Mouse (Mus musculus) embryonic facial prominence, embryonic 10.5 days (tissue): ENCODE results near the gene Psmd1. TPM values are rescaled to one million over a fixed set of nuclear protein-coding genes. Genes with fewer than 3 reads are reported as not detected.

ENCODE experiments used
- DNase-seq: peaks from one replicate; pipeline ENCODE4 v3.0.0-alpha.2; 2017; ENCODE audit warnings: low spot score
- H3K27ac ChIP-seq: fragments of 300-500 bp; sonication (generic); replicated peaks from 2 replicates; pipeline ENCODE4 v1.5.1; 2016; ENCODE audit warnings: mild to moderate bottlenecking
- H3K27me3 ChIP-seq: fragments of 300-500 bp; sonication (generic); replicated peaks from 2 replicates; pipeline ENCODE4 v1.6.1; 2016; ENCODE audit warnings: low read depth, mild to moderate bottlenecking; ENCODE audit not compliant: poor library complexity, severe bottlenecking
- H3K36me3 ChIP-seq: fragments of 300-500 bp; sonication (generic); replicated peaks from 2 replicates; pipeline ENCODE4 v1.6.1; 2016; ENCODE audit warnings: mild to moderate bottlenecking, moderate library complexity
- H3K4me1 ChIP-seq: fragments of 300-500 bp; sonication (generic); 2 replicates; pipeline ENCODE4 v1.6.1; 2016
- H3K4me3 ChIP-seq: fragments of 300-500 bp; sonication (generic); 2 replicates; pipeline ENCODE4 v1.5.1; 2016; ENCODE audit warnings: mild to moderate bottlenecking, moderate library complexity
- H3K9me3 ChIP-seq: fragments of 300-500 bp; sonication (generic); 2 replicates; pipeline ENCODE4 v1.6.1; 2016; ENCODE audit warnings: mild to moderate bottlenecking
- WGBS: fragments of 180-500 bp; shearing (Covaris S2); methylation state at CpG from one replicate; pipeline ENCODE4 v1.1.7; 2016; 5-methylcytosine and 5-hydroxymethylcytosine counted together
- polyA plus RNA-seq: library from polyadenylated mRNA; unstranded; fragments of >200 nt; fragmentation: Nextera tagmentation; extraction: Ambion mirVana; gene quantifications from 2 replicates; pipeline ENCODE4 v1.2.1, GENCODE M21; 2016

Psmd1 gene
- polyA plus RNA-seq, 1 experiment from 2014 or later: 228 TPM

GRCm38 (mm10) chr1:86105054-86105453 is 40.9 kb downstream of the Psmd1 start:
- no peak overlapping the region for H3K27ac ChIP-seq
- WGBS: 93% methylated on average over 1 of the region's 1 CpGs
- H3K9me3 ChIP-seq: no peaks in the 10 kb centered on the region
- DNase-seq: no peak
- H3K27me3 ChIP-seq: no peaks in the 10 kb centered on the region
- peaks cover 42% of the 10 kb centered on the region for H3K36me3 ChIP-seq
- no peak overlapping the region for H3K4me3 ChIP-seq
- H3K4me1 ChIP-seq: no peaks in the 10 kb centered on the region

GRCm38 (mm10) chr1:86111779-86112178 is 47.6 kb downstream of the Psmd1 start, which contains the start of gene Htr2b:
Gene Htr2b (minus strand): TSS chr1:86111970.
- Histone ChIP-seq H3K27ac (no peak within 1 kb of the TSS), H3K27me3 (no peaks in the 10 kb centered on the region), H3K4me3 (no peak within 1 kb of the TSS), H3K9me3 (no peaks in the 10 kb centered on the region), H3K4me1 (no peaks in the 10 kb centered on the region), H3K36me3 (peaks cover 27% of the 10 kb centered on the region)
- WGBS: 83% methylated on average over 6 of the region's 6 CpGs
- DNase-seq: no peak

GRCm38 (mm10) chr1:86114141-86114540 is 50.0 kb downstream of the Psmd1 start:
- peaks cover 45% of the 10 kb centered on the region for H3K36me3 ChIP-seq
- no peak for DNase-seq
- no peaks in the 10 kb centered on the region for H3K4me1 ChIP-seq
- 92% methylated on average over 3 of the region's 3 CpGs for WGBS
- no peak overlapping the region for H3K4me3 ChIP-seq
- H3K27ac ChIP-seq: no peak overlapping the region
- no peaks in the 10 kb centered on the region for H3K9me3 ChIP-seq
- no peaks in the 10 kb centered on the region for H3K27me3 ChIP-seq

- DNase-seq: no peak
- WGBS: 96% methylated on average over 4 of the region's 4 CpGs
- H3K27me3 ChIP-seq: no peaks in the 10 kb centered on the region
- H3K36me3 ChIP-seq: peaks cover 91% of the 10 kb centered on the region
- no peaks in the 10 kb centered on the region for H3K4me1 ChIP-seq
- no peak overlapping the region for H3K27ac ChIP-seq
- H3K9me3 ChIP-seq: no peaks in the 10 kb centered on the region
- no peak overlapping the region for H3K4me3 ChIP-seq
Measured at GRCm38 (mm10) chr1:86119549-86119948, 55.4 kb downstream of the Psmd1 start.

GRCm38 (mm10) chr1:86126036-86126435 is 61.8 kb downstream of the Psmd1 start:
- Histone ChIP-seq H3K36me3 (peaks cover 100% of the 10 kb centered on the region), H3K27me3 (no peaks in the 10 kb centered on the region), H3K4me3 (no peak overlapping the region), H3K27ac (no peak overlapping the region), H3K9me3 (no peaks in the 10 kb centered on the region), H3K4me1 (no peaks in the 10 kb centered on the region)
- 95% methylated on average over 2 of the region's 2 CpGs for WGBS
- no peak for DNase-seq

GRCm38 (mm10) chr1:86133337-86133736 is 69.2 kb downstream of the Psmd1 start, which contains the start of gene Gm21972:
Gene Gm21972 (plus strand): TSS chr1:86133637.
- no peak within 1 kb of the TSS for H3K4me3 ChIP-seq
- H3K27me3 ChIP-seq: no peaks in the 10 kb centered on the region
- H3K36me3 ChIP-seq: peaks cover 94% of the 10 kb centered on the region
- H3K27ac ChIP-seq: no peak within 1 kb of the TSS
- 96% methylated on average over 4 of the region's 4 CpGs for WGBS
- H3K4me1 ChIP-seq: no peaks in the 10 kb centered on the region
- H3K9me3 ChIP-seq: no peaks in the 10 kb centered on the region
- no peak for DNase-seq

GRCm38 (mm10) chr1:86135315-86135714 is 71.1 kb downstream of the Psmd1 start:
- Histone ChIP-seq H3K9me3 (no peaks in the 10 kb centered on the region), H3K27ac (no peak overlapping the region), H3K4me1 (no peaks in the 10 kb centered on the region), H3K4me3 (no peak overlapping the region), H3K36me3 (peaks cover 92% of the 10 kb centered on the region), H3K27me3 (no peaks in the 10 kb centered on the region)
- WGBS: 92% methylated on average over 6 of the region's 6 CpGs
- no peak for DNase-seq

- H3K27me3 ChIP-seq: no peaks in the 10 kb centered on the region
- peaks cover 60% of the 10 kb centered on the region for H3K36me3 ChIP-seq
Measured at GRCm38 (mm10) chr1:86141081-86141480, 76.9 kb downstream of the Psmd1 start.

GRCm38 (mm10) chr1:86143165-86143564 is 79.0 kb downstream of the Psmd1 start:
- H3K36me3 ChIP-seq: peaks cover 40% of the 10 kb centered on the region
- H3K9me3 ChIP-seq: no peaks in the 10 kb centered on the region
- 85% methylated on average over 4 of the region's 4 CpGs for WGBS
- H3K4me3 ChIP-seq: no peak overlapping the region
- no peak for DNase-seq
- H3K4me1 ChIP-seq: no peaks in the 10 kb centered on the region
- H3K27ac ChIP-seq: no peak overlapping the region
- no peaks in the 10 kb centered on the region for H3K27me3 ChIP-seq

More at GRCm38 (mm10) chr1:86141081-86141480, 76.9 kb downstream of the Psmd1 start:
- no peak for DNase-seq
- H3K4me1 ChIP-seq: no peaks in the 10 kb centered on the region
- WGBS: 88% methylated on average over 3 of the region's 3 CpGs
- no peak overlapping the region for H3K27ac ChIP-seq
- no peaks in the 10 kb centered on the region for H3K9me3 ChIP-seq
- no peak overlapping the region for H3K4me3 ChIP-seq

GRCm38 (mm10) chr1:86144001-86144944 is 80.1 kb downstream of the Psmd1 start:
- DNase-seq: no peak
- no peaks in the 10 kb centered on the region for H3K4me1 ChIP-seq
- 77% methylated on average over 21 of the region's 21 CpGs for WGBS
- no peaks in the 10 kb centered on the region for H3K27me3 ChIP-seq
- no peak overlapping the region for H3K4me3 ChIP-seq
- H3K27ac ChIP-seq: no peak overlapping the region
- no peaks in the 10 kb centered on the region for H3K9me3 ChIP-seq
- H3K36me3 ChIP-seq: peaks cover 29% of the 10 kb centered on the region

- WGBS: 91% methylated on average over 5 of the region's 5 CpGs
- Histone ChIP-seq H3K9me3 (no peaks in the 10 kb centered on the region), H3K36me3 (peaks cover 11% of the 10 kb centered on the region), H3K4me3 (no peak overlapping the region), H3K4me1 (no peaks in the 10 kb centered on the region), H3K27me3 (no peaks in the 10 kb centered on the region), H3K27ac (no peak overlapping the region)
- no peak for DNase-seq
Measured at GRCm38 (mm10) chr1:86146293-86146692, 82.1 kb downstream of the Psmd1 start.

- Histone ChIP-seq H3K4me1 (no peaks in the 10 kb centered on the region), H3K9me3 (no peaks in the 10 kb centered on the region), H3K36me3 (peaks cover 6% of the 10 kb centered on the region), H3K27me3 (no peaks in the 10 kb centered on the region), H3K27ac (no peak overlapping the region), H3K4me3 (no peak overlapping the region)
- 87% methylated on average over 5 of the region's 5 CpGs for WGBS
- no peak for DNase-seq
Measured at GRCm38 (mm10) chr1:86147557-86147956, 83.4 kb downstream of the Psmd1 start.

- H3K27ac ChIP-seq: no peak overlapping the region
- no peak for DNase-seq
- no peak overlapping the region for H3K4me3 ChIP-seq
- no peaks in the 10 kb centered on the region for H3K4me1 ChIP-seq
- peaks cover under 1% of the 10 kb centered on the region; the same call in 1 of the 2 replicates for H3K36me3 ChIP-seq
- H3K27me3 ChIP-seq: no peaks in the 10 kb centered on the region
- no peaks in the 10 kb centered on the region for H3K9me3 ChIP-seq
- 86% methylated on average over 9 of the region's 9 CpGs for WGBS
Measured at GRCm38 (mm10) chr1:86148161-86148560, 84.0 kb downstream of the Psmd1 start.
